In the genomic region with DNA sequence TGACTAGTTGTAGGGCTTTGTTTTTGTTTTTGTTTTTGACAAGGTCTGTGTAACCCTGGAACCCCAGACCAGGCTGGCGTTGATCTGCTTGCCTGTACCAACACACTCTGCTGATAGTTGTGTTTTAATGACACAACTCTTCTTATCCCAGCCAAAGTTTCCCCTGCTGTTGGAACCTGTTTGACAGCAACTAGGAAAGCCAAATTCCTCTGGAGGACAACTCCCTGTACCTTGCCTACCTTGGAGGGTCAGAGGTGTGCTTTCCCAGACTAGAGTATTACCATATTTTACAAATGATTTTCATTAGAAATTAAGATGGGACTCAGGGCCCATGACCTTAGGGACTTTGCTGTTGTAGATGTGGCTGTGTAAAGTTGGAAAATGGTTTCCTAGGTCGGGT, we compare ENCODE assay signal across 15 mouse cellular contexts. TPM values are rescaled to one million over a fixed set of nuclear protein-coding genes. Genes with fewer than 3 reads are reported as not detected.
DNase-seq lines count a peak whose midpoint lies in the region; ATAC-seq and TF ChIP-seq lines count a peak whose summit lies in the region.
"Had no signal": no experiment of that assay in that cellular context is flagged by ENCODE, and none has a peak within 500 bp of the region (broad histone marks: within the 10 kb centered on the region; RNA-seq: fewer than 3 reads in every experiment).

No protein-coding gene starts in this region.

- H3K27ac ChIP-seq in gastrocnemius, adult 2 months, result peak overlapping the region; percentile 70
- H3K27ac ChIP-seq in kidney, postnatal 0 days, result 0 out of 2 replicates have a peak overlapping the region, but pooled peaks have one; percentile 5
- H3K27ac ChIP-seq in midbrain, embryonic 12.5 days (replicated peaks), result peak overlapping the region; percentile 78
- H3K27ac ChIP-seq in midbrain, embryonic 16.5 days (ENCODE audit: low read length), result no peak overlapping the region
- peak overlapping the region; percentile 76 for H3K27ac ChIP-seq in stomach, postnatal 0 days (replicated peaks)

- no peak for DNase-seq in gastrocnemius, adult 2 months
- no peak for DNase-seq in gastrocnemius, adult 8-10 months (ENCODE audit: low spot score in 2 of 2)
- no peak for DNase-seq in kidney, postnatal 0 days (ENCODE audit: low spot score)
- no peak for DNase-seq in kidney, adult 11 months
- DNase-seq in stomach, postnatal 0 days (ENCODE audit: low spot score), result no peak
- no peak for DNase-seq in cerebellum, postnatal 25 days
- DNase-seq: adrenal gland, adult 8-10 months; B cell, adult 2 months; cerebellum, adult 9-11 months; gastrocnemius, postnatal 25 days; lung, adult 2 months; retina, postnatal 1 day had no signal

- peaks cover 15% of the 10 kb centered on the region for H3K4me1 ChIP-seq in kidney, postnatal 0 days (replicated peaks; ENCODE audit: insufficient read depth, low read length)
- peaks cover 38% of the 10 kb centered on the region for H3K4me1 ChIP-seq in midbrain, embryonic 12.5 days
- H3K4me1 ChIP-seq in midbrain, embryonic 16.5 days (ENCODE audit: control insufficient read depth, insufficient read depth, low read length), result peaks cover 24% of the 10 kb centered on the region
- peaks cover 3% of the 10 kb centered on the region; the same call in 1 of the 2 replicates for H3K4me1 ChIP-seq in stomach, postnatal 0 days (replicated peaks; ENCODE audit: control insufficient read depth, insufficient read depth)

- no peaks in the 10 kb centered on the region for H3K36me3 ChIP-seq in kidney, postnatal 0 days (ENCODE audit: insufficient read depth, low read length)
- no peaks in the 10 kb centered on the region for H3K36me3 ChIP-seq in midbrain, embryonic 12.5 days
- H3K36me3 ChIP-seq in midbrain, embryonic 16.5 days (ENCODE audit: control insufficient read depth, insufficient read depth, low read length), result no peaks in the 10 kb centered on the region
- H3K36me3 ChIP-seq in stomach, postnatal 0 days (ENCODE audit: control insufficient read depth, insufficient read depth, low read length), result no peaks in the 10 kb centered on the region
- H3K36me3 ChIP-seq: G1E had no signal

- no peak overlapping the region for H3K4me3 ChIP-seq in gastrocnemius, adult 2 months
- no peak overlapping the region for H3K4me3 ChIP-seq in kidney, postnatal 0 days (replicated peaks; ENCODE audit: low read depth, low read length)
- H3K4me3 ChIP-seq in midbrain, embryonic 12.5 days, result no peak overlapping the region
- no peak overlapping the region for H3K4me3 ChIP-seq in midbrain, embryonic 16.5 days (ENCODE audit: low read depth, low read length)
- H3K4me3 ChIP-seq in stomach, postnatal 0 days (ENCODE audit: low read depth, low read length), result no peak overlapping the region

- TF ChIP-seq EP300 in stomach, postnatal 0 days (optimal IDR thresholded peaks at IDR 0.05), result no peak

- H3K27me3 ChIP-seq in kidney, postnatal 0 days (ENCODE audit: insufficient read depth, low read length), result no peaks in the 10 kb centered on the region
- H3K27me3 ChIP-seq in midbrain, embryonic 12.5 days, result no peaks in the 10 kb centered on the region
- H3K27me3 ChIP-seq in midbrain, embryonic 16.5 days (ENCODE audit: control insufficient read depth, insufficient read depth, low read depth, low read length), result no peaks in the 10 kb centered on the region
- no peaks in the 10 kb centered on the region for H3K27me3 ChIP-seq in stomach, postnatal 0 days (ENCODE audit: control insufficient read depth, insufficient read depth, low read length)

- TF ChIP-seq CTCF in gastrocnemius, adult 2 months (IDR thresholded peaks at IDR 0.05), result no peak
- TF ChIP-seq CTCF in kidney, postnatal 0 days (IDR thresholded peaks at IDR 0.05; ENCODE audit: low read depth), result no peak
- TF ChIP-seq CTCF in stomach, postnatal 0 days (IDR thresholded peaks at IDR 0.05; ENCODE audit: low read depth), result no peak

- WGBS in kidney, postnatal 0 days, result 66% methylated on average over 2 of the region's 2 CpGs
- WGBS in midbrain, embryonic 12.5 days, result 69% methylated on average over 2 of the region's 2 CpGs
- 83% methylated on average over 2 of the region's 2 CpGs for WGBS in midbrain, embryonic 16.5 days
- WGBS in stomach, postnatal 0 days, result 55% methylated on average over 2 of the region's 2 CpGs

- no peak overlapping the region for H3K9ac ChIP-seq in kidney, postnatal 0 days (ENCODE audit: low read depth, low read length)
- H3K9ac ChIP-seq in midbrain, embryonic 12.5 days (replicated peaks), result no peak overlapping the region
- H3K9ac ChIP-seq in midbrain, embryonic 16.5 days (ENCODE audit: low read depth, low read length), result no peak overlapping the region
- no peak overlapping the region for H3K9ac ChIP-seq in stomach, postnatal 0 days (ENCODE audit: low read length)

- intact Hi-C loops in gastrocnemius, adult 2 months (cut with DNase I), result loop anchor here (5.0 kb wide), 1 partner anchor 36 kb away; no protein-coding TSS in a partner anchor

- H3K4me2 ChIP-seq in kidney, postnatal 0 days (ENCODE audit: low read length), result no peak overlapping the region
- no peak overlapping the region for H3K4me2 ChIP-seq in midbrain, embryonic 12.5 days (replicated peaks)
- H3K4me2 ChIP-seq in midbrain, embryonic 16.5 days (ENCODE audit: low read length), result no peak overlapping the region
- no peak overlapping the region; the same call in 1 of the 2 replicates for H3K4me2 ChIP-seq in stomach, postnatal 0 days (replicated peaks; ENCODE audit: low read depth)

- no peak for ATAC-seq in kidney, postnatal 0 days (replicated peaks; ENCODE audit: low FRiP score, low read depth)
- no peak for ATAC-seq in midbrain, embryonic 12.5 days (ENCODE audit: low FRiP score, low read depth)
- no peak for ATAC-seq in midbrain, embryonic 16.5 days
- peak; percentile 59; the same call in 1 of the 2 replicates for ATAC-seq in stomach, postnatal 0 days (ENCODE audit: low FRiP score, low TSS enrichment)

- H3K9me3 ChIP-seq in kidney, postnatal 0 days (replicated peaks; ENCODE audit: low read length), result no peaks in the 10 kb centered on the region
- no peaks in the 10 kb centered on the region for H3K9me3 ChIP-seq in midbrain, embryonic 12.5 days
- no peaks in the 10 kb centered on the region for H3K9me3 ChIP-seq in midbrain, embryonic 16.5 days (replicated peaks; ENCODE audit: control insufficient read depth, low read length, poor library complexity, severe bottlenecking)
- no peaks in the 10 kb centered on the region for H3K9me3 ChIP-seq in stomach, postnatal 0 days (ENCODE audit: control insufficient read depth, low read length)
- H3K9me3 ChIP-seq: G1E had no signal

RNA-seq across cellular contexts. Expression of a gene that starts 9.3 kb away (rescaled TPM):
- total RNA-seq in gastrocnemius, adult 2 months (2021), result 10 to 100 TPM; 21.0 to 24.8 TPM
- 10 to 100 TPM; 12.1 to 18.8 (median 16.0) TPM for total RNA-seq in gastrocnemius, adult 8-10 months (2022)
- polyA plus RNA-seq in kidney, postnatal 0 days (2015; fragmentation: Nextera tagmentation; extraction: Ambion mirVana), result 14.6 and 15.9 TPM in 2 replicates
- 15.3 and 15.7 TPM in 2 replicates for polyA plus RNA-seq in midbrain, embryonic 12.5 days (2016; fragmentation: Nextera tagmentation; extraction: Ambion mirVana)
- 15.5 and 16.0 TPM in 2 replicates for polyA plus RNA-seq in midbrain, embryonic 16.5 days (2015; fragmentation: Nextera tagmentation; extraction: Ambion mirVana)
- 7.5 and 8.3 TPM in 2 replicates for polyA plus RNA-seq in stomach, postnatal 0 days (2015; fragmentation: Nextera tagmentation; extraction: Ambion mirVana)
